Mouse (Mus musculus): ENCODE data around the gene Pde4a.

GRCm38 (mm10) chr9:21146722-21147121 is 18.8 kb upstream of the Pde4a start:
- TF ChIP-seq CTCF (conservative IDR thresholded peaks at IDR 0.05; ENCODE audit: insufficient read depth, insufficient read length, low read depth, low read length), result no peak
- TF ChIP-seq POLR2A (IDR thresholded peaks at IDR 0.05; ENCODE audit: low read depth, low read length), result no peak

Data from kidney, adult 2 months (tissue).